Mouse (Mus musculus) erythroid progenitor cell, adult 5-6 weeks (primary cell): ENCODE measurements around the gene Plekhm3. TPM values are rescaled to one million over a fixed set of nuclear protein-coding genes. Genes with fewer than 3 reads are reported as not detected.

Experiments
- ATAC-seq: replicated peaks from 2 replicates; pipeline ENCODE4 v1.8.0; 2016; ENCODE audit warnings: moderate number of reproducible peaks, mild to moderate bottlenecking, moderate TSS enrichment, inconsistent platforms; ENCODE audit not compliant: poor library complexity, low FRiP score, severe bottlenecking
- total RNA-seq, 2 experiments: library from RNA; stranded (forward) in 1 of 2; stranded (reverse) in 1 of 2; fragments of 150-400 nt in 1 of 2; fragments of 186-747, 209-891 nt in 1 of 2; gene quantifications; 2 replicates each; pipeline versions ENCODE4 v1.2.3 to v1.2.4; 2015 to 2017; ENCODE audit warnings: low replicate concordance in 2 of 2

Plekhm3 gene
- total RNA-seq, 2 experiments from 2014 or later, result 4.6 to 5.5 TPM

- ATAC-seq, result no peak
Measured at GRCm38 (mm10) chr1:64843900-64844616, 112.6 kb downstream of the Plekhm3 start.

- ATAC-seq, result no peak
Measured at GRCm38 (mm10) chr1:64840930-64841329, 115.7 kb downstream of the Plekhm3 start.

DNA sequence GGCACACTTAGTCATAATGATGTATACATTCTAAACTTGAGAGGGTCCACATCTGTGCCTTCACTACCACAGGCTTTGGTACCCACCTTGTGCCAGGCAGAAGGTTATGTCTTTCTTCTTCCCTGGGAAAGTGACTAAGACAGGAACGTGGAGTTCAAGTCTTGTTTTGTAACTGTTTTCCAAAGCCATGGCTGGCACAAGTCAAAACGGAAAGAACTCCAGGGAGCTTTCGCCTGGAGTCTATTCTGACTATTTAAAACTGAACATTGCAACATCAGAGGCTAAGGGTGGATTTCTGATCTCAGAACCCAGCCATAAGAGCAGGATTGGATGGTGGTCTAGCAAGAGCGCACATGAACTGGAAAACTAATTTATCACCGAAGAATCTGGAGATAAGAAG is 120.0 kb downstream of the Plekhm3 start:
- ATAC-seq, result no peak

- ATAC-seq, result no peak
Measured at GRCm38 (mm10) chr1:64836114-64836513, 120.5 kb downstream of the Plekhm3 start.

DNA sequence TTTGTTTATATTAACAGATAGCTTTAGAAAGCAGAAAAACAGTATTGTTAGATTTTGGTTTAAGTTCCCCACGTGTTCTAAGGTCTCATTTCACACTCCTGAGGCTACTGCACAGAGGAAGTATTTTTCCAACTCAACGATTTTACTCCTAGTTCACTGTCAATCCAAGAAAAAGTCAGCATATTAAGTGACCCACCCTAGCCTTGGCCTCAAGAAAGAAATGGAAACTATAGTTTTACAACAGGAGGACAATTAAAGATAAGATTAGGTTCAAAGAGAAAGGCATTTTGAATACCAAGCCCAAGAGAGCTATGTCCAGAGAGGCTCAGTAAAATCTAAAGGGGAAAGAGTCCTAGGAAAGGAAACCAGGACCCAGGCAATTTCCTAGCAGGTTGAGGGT is 125.1 kb downstream of the Plekhm3 start:
- no peak for ATAC-seq

- no peak for ATAC-seq
Measured at GRCm38 (mm10) chr1:64827434-64827833, 129.2 kb downstream of the Plekhm3 start.

DNA sequence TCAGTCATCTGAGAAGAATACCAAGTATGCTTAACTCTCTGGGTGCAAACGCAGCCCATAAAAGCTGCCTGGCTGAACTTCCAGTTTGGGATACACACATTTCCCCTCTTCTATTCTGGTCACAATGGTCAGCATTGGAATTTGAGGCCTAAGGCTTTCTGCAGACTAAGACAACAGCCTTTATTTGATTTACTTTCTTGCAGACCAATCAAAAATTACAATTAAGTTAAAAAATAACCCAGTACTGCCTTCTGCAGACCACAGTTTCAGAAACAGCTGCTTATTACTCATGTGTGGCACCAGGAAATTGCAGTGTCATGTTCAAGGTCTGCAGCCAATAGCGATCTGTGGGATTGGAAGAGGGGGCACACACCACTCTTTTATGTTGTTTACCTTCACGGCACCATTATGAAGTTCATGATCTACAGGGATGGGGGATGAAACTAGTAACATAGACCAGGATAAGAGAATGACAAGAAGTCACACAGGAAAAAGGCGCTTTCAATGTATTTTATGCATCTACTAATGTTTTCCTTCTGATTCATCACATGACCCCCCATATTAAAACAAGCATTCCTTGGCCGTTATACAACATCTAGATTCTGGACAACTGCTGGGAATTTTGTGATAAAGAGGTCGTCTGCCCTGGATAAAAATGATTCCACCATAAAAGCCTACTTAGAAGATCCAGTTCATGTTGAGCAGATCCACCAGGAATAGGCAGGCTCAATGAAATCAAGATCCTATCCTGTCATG is 130.1 kb downstream of the Plekhm3 start:
- ATAC-seq, result no peak

DNA sequence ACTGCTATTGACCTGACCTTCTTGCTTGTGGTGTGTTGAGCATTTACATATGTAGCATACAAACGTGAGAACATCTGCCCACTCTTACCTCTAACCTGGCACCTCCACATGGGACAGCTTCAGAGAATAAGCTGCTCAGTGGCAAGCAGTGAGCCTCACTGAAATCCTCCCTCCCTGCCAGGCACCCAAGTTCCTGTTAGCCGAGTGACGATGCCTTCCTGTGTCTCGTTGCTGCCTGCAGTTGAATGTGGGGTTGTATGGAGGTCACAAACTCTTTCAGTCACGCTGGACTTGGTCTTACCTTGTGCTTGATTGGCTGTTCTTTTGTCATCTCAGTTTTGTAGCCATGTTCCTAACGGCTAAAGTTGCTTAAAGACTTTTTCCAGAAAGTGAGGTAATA is 133.1 kb downstream of the Plekhm3 start:
- ATAC-seq, result no peak

- no peak for ATAC-seq
Measured at GRCm38 (mm10) chr1:64817709-64818108, 138.9 kb downstream of the Plekhm3 start.

- no peak for ATAC-seq
Measured at GRCm38 (mm10) chr1:64813182-64813581, 143.4 kb downstream of the Plekhm3 start.

DNA sequence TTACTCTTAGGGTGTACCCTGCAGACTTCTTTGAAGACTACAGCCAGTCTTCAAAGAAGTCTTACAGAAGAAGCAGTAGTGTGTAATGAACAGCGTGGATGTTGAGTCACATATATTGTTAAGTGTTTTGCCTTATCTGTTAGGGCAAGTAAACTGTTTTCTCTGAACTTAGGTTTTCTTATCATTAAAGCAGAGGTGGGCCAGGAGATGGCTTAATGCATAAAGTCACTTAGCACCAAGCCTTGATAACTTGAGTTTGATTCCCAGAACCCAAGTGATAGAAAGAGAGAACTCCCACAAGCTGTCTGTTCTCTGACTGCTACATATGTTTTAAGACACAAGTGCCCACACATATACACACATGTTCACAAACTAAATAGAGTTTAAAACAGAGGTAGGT is 144.7 kb downstream of the Plekhm3 start:
- no peak for ATAC-seq

DNA sequence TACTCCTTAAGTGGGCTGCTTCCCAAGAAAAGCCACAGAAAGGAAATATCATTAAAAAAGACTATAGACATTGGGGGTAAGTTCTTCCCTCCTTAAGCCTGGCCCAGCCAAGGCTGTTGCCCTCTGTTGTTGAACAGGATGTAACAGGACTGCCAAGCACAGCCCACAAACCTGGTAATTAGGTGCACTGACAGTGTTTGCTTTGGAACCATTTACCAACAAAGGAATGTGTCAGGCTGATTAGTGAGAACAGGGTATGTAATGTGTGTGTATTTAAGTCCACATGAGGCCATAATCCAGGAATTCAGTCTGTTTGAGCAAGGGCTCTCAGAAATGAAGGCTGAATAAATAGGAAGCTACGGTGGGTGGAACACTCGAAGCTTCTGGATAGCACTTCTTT is 147.5 kb downstream of the Plekhm3 start:
- ATAC-seq, result no peak

DNA sequence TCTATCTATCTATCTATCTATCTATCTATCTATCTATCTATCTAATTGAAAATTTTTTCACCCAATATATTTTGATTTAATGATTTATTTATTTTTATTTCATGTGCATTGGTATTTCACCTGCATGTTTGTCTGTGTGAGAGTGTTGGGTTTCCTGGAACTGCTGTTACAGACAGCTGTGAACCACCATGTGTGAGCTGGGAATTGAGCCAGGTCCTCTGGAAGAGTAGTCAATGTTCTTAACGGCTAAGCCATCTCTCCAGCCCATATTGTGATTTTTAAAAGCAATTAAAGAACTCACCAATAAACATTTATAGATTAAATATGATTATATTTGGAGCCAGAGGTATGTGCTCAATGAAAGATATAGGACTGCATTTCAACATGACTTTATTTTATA is 148.9 kb downstream of the Plekhm3 start:
- ATAC-seq, result no peak

DNA sequence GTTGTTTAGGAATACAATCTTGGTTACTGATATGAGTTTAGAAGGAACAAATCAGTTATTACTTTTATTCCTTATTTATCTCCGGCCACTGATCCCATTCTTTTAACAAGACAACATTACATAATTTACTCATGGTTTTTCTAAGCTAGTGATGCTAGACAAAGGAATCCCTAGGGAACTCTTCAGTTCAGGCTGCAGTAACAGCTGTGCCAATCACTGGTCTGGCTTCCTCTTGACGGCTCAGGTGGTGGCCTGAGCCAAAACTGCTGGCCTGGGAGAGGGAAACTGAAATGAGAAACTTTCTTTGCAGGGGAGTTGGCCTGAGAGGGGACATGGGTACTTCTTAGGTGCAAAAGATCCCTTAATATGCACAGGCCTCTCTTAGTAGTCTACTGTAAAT is 151.4 kb downstream of the Plekhm3 start:
- ATAC-seq, result no peak

DNA sequence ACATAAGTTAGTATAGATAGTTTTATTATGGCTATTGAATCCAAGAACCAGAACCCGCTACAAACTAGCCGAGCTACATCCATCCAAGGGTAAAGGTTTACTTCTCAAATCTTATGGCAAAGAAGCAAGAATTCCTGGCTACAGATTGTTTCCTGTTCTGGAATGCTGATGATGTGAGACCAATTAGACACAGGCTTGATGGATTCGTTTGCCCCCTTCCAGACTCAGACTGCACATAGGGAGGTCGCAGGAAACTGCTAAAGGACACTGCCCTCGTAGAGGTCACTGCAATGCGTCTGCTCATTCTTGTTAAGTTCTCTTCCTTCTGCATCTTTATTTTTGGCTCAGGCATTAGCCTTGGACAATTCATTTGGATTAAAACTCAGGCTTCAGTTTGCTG is 154.0 kb downstream of the Plekhm3 start:
- no peak for ATAC-seq

GRCm38 (mm10) chr1:64797621-64798020 is 159.0 kb downstream of the Plekhm3 start:
- ATAC-seq, result no peak

DNA sequence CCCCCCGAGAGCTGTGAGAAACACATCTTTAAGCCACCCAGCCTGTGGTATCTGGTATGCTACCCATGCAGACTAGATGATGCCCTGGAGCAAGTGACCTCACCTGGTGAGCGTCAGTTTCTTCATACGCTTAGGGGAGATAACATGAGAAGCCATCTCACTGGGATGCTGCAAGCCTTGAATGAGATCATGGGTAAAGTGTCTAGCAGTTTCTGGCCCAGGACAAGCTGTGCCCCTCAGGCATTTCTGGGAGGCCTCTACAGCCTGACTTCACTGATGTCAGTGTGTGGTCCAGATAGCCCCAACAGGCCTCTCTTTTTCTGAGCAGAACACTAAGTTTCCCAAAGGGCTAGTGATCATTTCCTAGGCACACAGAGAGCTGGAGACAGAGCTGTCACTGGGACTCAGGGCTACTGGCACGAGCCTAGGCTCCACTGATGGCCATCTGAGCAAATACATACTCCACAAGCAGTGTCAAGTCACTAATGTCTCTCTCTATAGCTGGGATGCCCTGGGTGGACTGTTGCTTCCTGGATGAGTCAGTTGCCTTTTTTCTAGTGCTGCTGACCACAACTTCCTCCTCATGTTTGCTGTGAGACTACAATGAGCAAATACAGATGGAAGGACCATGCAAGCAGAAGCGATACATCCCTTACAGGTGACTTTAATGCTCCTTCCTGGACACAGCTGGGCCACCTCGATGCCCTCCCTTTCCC is 159.6 kb downstream of the Plekhm3 start:
- no peak for ATAC-seq

DNA sequence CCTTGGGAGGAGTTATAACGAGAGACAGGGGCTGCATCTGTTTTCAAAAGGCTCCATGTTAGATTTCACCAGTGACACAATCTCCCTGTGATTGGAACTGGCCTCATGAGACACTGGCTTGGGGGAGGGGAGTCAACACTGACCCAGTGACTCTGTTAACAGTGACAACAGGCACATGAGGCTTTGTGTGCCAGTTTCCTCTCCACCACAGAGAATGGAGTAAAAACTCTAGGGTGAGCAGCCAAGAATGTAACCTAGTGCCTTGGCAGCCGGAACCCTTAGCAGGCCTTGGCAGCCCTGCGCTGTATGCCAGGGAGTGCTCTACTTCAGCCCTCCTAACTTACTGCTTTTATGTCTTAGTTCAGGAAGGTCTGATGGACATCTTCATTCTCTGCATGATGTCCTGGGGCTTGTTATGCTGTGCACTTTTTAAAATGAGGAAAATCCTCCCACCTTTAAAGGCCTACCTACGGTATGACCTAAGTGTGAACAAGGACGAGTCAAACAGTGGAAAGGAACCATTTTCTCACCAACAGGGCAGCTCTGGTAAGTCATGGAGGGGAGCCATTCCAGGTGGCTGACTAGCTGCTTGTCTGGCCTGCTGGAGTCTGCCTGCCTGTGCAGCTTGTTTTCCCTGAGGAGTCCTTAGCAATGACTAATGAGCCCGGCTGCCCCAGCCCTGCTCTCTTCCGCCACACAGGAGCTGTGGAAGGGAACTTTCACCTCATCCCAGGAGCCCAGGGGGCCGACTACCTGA is 161.2 kb downstream of the Plekhm3 start:
- ATAC-seq, result no peak

DNA sequence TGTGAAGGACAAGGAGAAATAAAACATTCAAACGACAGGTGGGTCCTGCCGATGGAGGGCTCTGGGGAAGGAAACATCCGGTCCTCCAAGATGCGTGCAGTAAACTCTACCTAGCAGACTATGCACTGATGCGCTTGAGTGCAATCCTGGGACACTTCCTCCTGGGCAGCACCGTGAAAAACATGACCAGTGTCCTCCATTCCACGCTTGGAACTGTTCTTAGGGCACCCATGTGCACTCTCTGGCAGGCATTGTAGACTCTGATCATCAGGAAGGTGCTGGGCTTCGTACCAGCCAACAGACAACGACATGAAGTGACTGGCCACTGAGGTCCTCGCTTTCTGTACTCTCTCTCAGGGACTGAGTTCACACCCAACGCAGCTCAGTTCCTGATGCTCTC is 162.5 kb downstream of the Plekhm3 start:
- no peak for ATAC-seq

DNA sequence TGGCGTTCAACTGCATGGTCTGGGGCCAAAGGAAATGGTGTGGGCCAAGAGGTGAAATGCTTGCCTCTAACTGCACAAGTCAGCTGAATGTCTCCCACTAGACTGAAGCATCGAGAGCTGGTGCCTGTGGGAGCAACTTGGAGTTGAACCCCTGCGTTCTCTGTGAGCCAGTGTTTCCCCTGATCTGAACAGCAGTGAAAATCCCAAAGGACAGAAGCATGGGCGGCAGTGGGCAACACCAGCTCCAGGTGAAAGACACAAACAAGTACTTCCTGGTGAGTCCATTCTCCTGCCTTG is 163.4 kb downstream of the Plekhm3 start:
- no peak for ATAC-seq
